Mouse (Mus musculus) cerebellum, adult 2 months (tissue): ENCODE measurements around the gene Galnt7. TPM values are rescaled to one million over a fixed set of nuclear protein-coding genes. Genes with fewer than 3 reads are reported as not detected.

Experiments used
- DNase-seq, 2 experiments: peaks; one replicate each; pipeline ENCODE4 v3.0.0; 2021
- H3K27ac ChIP-seq: fragments of 200-500 bp; 2 replicates; pipeline ENCODE4 v1.5.1; 2012; ENCODE audit warnings: low read length, control low read depth, inconsistent platforms; ENCODE audit not compliant: insufficient read depth
- H3K27me3 ChIP-seq: fragments of 200-500 bp; 2 replicates; pipeline ENCODE4 v1.6.1; 2012; ENCODE audit warnings: inconsistent platforms, mild to moderate bottlenecking, low read length, moderate library complexity; ENCODE audit not compliant: control insufficient read depth, insufficient read depth
- H3K4me1 ChIP-seq: fragments of 200-500 bp; 2 replicates; pipeline ENCODE4 v1.6.1; 2011; ENCODE audit warnings: low read length; ENCODE audit not compliant: control insufficient read depth, insufficient read depth
- H3K4me3 ChIP-seq: fragments of 200-500 bp; replicated peaks from 2 replicates; pipeline ENCODE3; 2011; ENCODE audit warnings: mild to moderate bottlenecking, low read depth, low read length, control low read depth; ENCODE audit not compliant: insufficient read depth
- CTCF ChIP-seq: fragments of 200-500 bp; IDR thresholded peaks from 2 replicates; pipeline ENCODE4 v1.5.1; 2011; ENCODE audit warnings: low read depth, mild to moderate bottlenecking, control low read depth, low read length, moderate library complexity, borderline replicate concordance; ENCODE audit not compliant: insufficient read depth
- POLR2A ChIP-seq: fragments of 200-500 bp; IDR thresholded peaks from 2 replicates; pipeline ENCODE4 v1.6.1; 2011; ENCODE audit warnings: low read length, control low read depth, borderline replicate concordance; ENCODE audit not compliant: insufficient read depth
- WGBS: fragments of 180-500 bp; shearing (Covaris S2); methylation state at CpG from one replicate; pipeline ENCODE4 v1.1.7; 2018; 5-methylcytosine and 5-hydroxymethylcytosine counted together
- polyA plus RNA-seq: library from polyadenylated mRNA; depleted of rRNA; stranded (reverse); fragments of >200 nt; gene quantifications from 2 replicates; pipeline ENCODE4 v1.2.3, GENCODE M21; 2012

Galnt7 gene
- polyA plus RNA-seq, 1 experiment: 20.9 TPM

DNA sequence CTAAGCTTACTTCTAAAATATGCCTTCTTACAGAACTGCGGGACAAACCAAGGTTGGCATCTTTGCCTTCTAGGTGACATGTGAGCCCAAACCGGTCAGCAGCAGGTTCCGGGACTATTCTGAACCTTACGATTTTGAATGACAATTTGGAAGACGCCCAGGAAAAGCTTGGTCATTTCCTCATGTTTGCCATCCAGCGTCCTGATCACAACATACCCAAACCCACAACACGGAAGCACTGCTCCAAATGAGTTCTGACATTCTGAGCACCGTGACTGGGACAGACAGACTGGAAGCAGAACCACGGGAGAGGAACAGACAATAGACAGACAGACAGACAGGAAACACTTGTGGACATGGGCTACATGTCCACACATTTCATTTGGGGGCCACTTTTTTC, 111.4 kb downstream of the Galnt7 start:
- no peak for TF ChIP-seq CTCF
- TF ChIP-seq POLR2A: no peak
- peak overlapping the region; percentile 40; the same call in 1 of the 2 replicates for H3K27ac ChIP-seq
- no peak overlapping the region for H3K4me3 ChIP-seq
- DNase-seq: peak in 1 of 2 experiments; percentile 29
- no peaks in the 10 kb centered on the region for H3K27me3 ChIP-seq
- H3K4me1 ChIP-seq: peaks cover 32% of the 10 kb centered on the region
- 61% methylated on average over 9 of the region's 9 CpGs for WGBS

DNA sequence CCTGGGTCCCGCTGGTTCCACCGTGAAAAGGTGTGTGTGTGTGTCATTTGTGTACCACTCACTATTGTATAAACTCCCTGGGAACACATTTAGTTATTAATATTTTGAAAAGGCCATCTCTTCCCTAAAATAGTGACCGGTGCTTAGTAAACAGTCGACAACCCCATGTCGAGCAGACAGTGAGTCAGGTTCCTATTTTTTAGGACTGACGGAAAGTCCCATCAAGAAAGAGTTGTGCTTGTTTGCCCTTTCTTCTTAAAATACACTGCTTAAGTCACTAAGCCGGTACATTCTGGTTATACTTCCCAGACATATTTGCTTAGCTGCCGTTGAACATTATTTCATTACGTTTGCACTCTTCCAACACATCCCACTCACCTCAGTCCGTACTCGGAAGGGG, 111.9 kb downstream of the Galnt7 start:
- Histone ChIP-seq H3K4me1 (peaks cover 31% of the 10 kb centered on the region), H3K27me3 (no peaks in the 10 kb centered on the region), H3K4me3 (no peak overlapping the region), H3K27ac (peak overlapping the region; percentile 40; the same call in 1 of the 2 replicates)
- 78% methylated on average over 11 of the region's 11 CpGs for WGBS
- TF ChIP-seq CTCF (no peak), POLR2A (no peak)
- no peak for DNase-seq

DNA sequence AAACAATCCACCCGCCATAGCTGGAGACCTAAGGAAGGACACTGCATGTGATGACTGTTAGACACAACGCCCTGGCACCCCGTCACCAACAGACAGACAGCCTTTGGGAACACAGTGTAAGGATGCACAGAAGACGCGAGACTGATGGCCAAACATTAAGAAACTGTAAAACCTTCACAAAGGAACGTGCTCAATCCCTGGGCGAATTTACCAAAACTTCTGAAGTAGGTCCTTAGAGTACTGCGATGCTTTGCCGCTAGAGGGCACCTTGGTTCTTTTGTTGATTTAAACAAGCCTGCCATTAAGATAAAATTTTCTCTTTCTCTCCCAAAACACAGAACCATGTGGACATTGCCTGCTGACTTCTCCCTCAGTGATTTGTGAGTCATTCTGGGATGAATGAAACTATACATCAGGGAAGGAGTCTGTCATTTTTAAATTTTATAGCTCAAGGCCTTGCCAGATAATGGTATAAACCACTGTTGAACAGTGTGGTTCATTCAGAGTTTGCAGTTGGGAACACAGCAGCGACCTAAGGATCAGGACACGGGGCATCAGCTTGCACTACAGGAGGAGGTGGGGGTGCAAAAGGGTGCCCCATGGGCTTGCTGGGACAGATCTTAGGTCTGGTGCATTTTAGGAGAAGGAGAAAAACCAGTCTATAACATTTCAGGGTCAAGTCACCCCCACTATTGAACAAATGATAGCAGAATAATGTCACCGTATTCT, 112.6 kb downstream of the Galnt7 start:
- Histone ChIP-seq H3K4me1 (peaks cover 25% of the 10 kb centered on the region), H3K27me3 (no peaks in the 10 kb centered on the region), H3K27ac (peak overlapping the region; percentile 70; the same call in 1 of the 2 replicates), H3K4me3 (no peak overlapping the region)
- TF ChIP-seq POLR2A: no peak
- TF ChIP-seq CTCF: peak; percentile 56; the same call in 1 of the 2 replicates
- 33% methylated on average over 12 of the region's 12 CpGs for WGBS
- peak; percentile 77 to 82 for DNase-seq

DNA sequence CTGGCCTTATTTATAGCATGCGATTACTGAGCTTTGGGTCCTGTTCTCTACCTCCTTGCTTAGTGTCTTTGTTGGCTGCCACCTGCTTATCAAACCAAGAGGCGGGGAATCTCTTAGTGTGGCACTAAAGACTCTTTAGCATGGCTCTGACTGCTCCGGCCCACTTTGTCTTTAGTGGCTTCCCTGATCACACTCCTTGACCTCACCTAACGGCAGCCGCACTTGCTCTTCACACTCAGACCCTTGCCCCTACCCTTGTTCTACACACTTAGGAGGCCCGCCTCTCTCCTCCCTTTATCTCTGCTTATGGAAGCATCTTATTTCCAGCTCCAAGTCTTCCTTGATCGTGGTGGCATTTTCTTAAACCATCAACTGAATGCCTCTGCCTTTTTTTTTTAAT, 114.2 kb downstream of the Galnt7 start:
- no peak for TF ChIP-seq POLR2A
- TF ChIP-seq CTCF: no peak
- Histone ChIP-seq H3K4me3 (no peak overlapping the region), H3K27me3 (no peaks in the 10 kb centered on the region), H3K4me1 (peaks cover 16% of the 10 kb centered on the region; the same call in 1 of the 2 replicates), H3K27ac (no peak overlapping the region)
- DNase-seq: no peak
- 88% methylated on average over 7 of the region's 7 CpGs for WGBS

DNA sequence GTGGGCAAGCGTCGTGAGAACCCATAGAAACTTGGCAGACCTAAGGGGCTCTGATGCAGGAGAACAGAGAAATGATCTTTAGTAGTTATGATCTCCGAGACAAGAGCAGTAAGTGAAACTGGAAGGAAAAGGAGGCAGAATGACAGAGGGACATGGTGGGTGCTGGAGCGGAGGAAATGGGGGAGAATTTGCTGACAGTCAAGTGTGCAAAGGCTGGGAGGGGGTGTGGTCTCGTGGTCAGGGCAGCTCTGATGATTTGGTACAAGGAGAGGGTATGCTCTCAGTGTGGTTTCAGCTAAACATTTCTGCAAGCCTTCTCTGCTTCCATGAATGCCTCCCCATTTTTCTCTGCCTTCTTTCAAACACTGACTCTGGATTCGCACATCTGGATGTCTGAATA, 116.7 kb downstream of the Galnt7 start:
- TF ChIP-seq POLR2A (no peak), CTCF (no peak)
- Histone ChIP-seq H3K27me3 (no peaks in the 10 kb centered on the region), H3K4me3 (no peak overlapping the region), H3K4me1 (peaks cover 22% of the 10 kb centered on the region; the same call in 1 of the 2 replicates), H3K27ac (no peak overlapping the region)
- 90% methylated on average over 6 of the region's 6 CpGs for WGBS
- no peak for DNase-seq

DNA sequence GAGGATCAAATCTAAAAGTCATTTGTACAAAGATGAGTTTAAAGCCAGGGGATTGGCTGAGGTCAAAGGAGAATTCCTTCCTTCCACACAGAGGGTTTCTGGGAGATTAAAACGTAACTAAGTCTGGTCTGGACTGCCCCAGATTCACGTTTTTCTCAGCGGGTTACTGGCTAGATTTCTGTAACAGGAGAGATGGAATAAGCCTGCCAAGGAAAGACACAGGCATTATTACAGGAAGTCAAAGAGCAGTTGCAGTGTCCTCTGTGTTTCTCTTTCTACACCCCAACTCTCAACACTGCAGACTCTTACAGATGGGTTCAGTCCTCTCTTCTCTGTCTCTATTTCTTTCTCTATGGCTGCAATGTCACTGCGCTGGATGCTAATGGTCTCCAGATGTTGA, 118.3 kb downstream of the Galnt7 start:
- 35% methylated on average over 4 of the region's 4 CpGs for WGBS
- Histone ChIP-seq H3K27ac (no peak overlapping the region), H3K27me3 (no peaks in the 10 kb centered on the region), H3K4me1 (peaks cover 12% of the 10 kb centered on the region; the same call in 1 of the 2 replicates), H3K4me3 (no peak overlapping the region)
- no peak for DNase-seq
- TF ChIP-seq POLR2A: no peak
- no peak for TF ChIP-seq CTCF

DNA sequence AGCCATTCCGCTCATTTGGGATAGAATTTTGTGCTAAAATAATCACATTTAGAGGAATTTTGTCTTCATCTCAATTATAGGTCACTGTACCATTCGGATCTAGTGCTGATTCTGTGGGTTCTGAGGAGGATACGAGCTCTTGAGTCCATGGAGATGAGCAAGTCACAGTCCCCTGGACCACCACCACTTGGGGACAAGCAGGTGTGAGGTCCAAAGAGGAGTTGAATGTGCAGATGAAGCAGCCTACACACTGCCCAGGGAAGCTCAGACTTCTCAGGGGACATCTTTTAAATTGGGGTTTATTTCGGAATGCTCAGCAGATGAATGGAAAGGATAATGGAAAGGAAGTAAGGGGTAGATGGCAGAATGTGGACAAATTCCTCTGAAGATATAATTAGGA, 119.7 kb downstream of the Galnt7 start:
- peaks cover 12% of the 10 kb centered on the region; the same call in 1 of the 2 replicates for H3K4me1 ChIP-seq
- no peaks in the 10 kb centered on the region for H3K27me3 ChIP-seq
- whole genome bisulfite sequencing: 93% methylated on average over 4 of the region's 4 CpGs
- H3K4me3 ChIP-seq: no peak overlapping the region
- H3K27ac ChIP-seq: no peak overlapping the region
- TF ChIP-seq POLR2A (no peak), CTCF (no peak)
- no peak for DNase-seq

DNA sequence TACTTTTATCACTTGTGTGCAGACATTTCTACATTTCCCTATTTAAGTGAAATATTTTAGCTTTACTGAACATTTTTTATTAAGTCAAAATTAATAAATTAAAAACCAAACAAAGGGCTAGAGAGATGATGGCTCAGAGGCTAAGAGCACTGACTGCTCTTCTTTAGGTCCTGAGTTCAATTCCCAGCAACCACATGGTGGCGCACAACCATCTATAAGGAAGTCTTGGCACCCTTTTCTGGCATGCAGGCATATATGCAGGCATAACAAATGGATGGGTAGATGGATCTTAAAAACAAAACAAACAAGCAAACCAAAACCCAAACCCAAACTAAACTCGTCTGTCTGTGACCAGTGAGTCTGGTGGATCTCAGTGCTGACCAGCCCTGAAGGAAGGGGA, 120.6 kb downstream of the Galnt7 start:
- 64% methylated on average over 2 of the region's 2 CpGs for WGBS
- no peak overlapping the region for H3K4me3 ChIP-seq
- H3K4me1 ChIP-seq: peaks cover 12% of the 10 kb centered on the region; the same call in 1 of the 2 replicates
- DNase-seq: peak; percentile 58 to 65
- peak; percentile 31; the same call in 1 of the 2 replicates for TF ChIP-seq CTCF
- no peak for TF ChIP-seq POLR2A
- no peaks in the 10 kb centered on the region for H3K27me3 ChIP-seq
- no peak overlapping the region for H3K27ac ChIP-seq
